Mouse (Mus musculus): ENCODE data around the gene Nkx6-1. TPM values are rescaled to one million over a fixed set of nuclear protein-coding genes. Genes with fewer than 3 reads are reported as not detected.

Nkx6-1 gene
- polyA plus RNA-seq, 1 experiment from 2014 or later: 9.3 TPM

DNA sequence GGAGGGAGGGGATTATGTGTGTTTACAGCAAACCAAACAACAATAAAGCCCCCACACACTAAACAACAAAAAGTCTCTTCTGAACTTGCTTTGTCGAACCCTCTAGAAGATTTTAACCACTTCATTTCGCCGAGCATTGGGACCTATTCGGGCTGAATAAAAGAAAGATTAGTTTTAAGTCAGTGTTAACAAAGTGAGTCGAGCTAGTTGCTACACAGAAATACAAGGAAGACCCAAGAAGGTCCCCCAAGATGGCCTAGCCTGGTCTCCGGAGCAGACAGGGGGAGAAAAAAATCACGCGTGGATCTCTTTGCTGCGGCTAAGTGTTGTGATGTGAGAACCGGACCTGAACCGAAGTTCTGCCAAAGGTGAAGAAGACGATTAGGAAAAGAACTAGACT is 3.7 kb upstream of the Nkx6-1 start:
- Histone ChIP-seq H3K4me2 (no peak overlapping the region), H3K36me3 (ENCODE audit: control insufficient read depth, insufficient read depth, low read length) (no peaks in the 10 kb centered on the region), H3K27me3 (ENCODE audit: control insufficient read depth, insufficient read depth, low read length) (peaks cover 61% of the 10 kb centered on the region), H3K27ac (ENCODE audit: low read depth, low read length) (no peak overlapping the region), H3K9me3 (ENCODE audit: control insufficient read depth, low read length) (no peaks in the 10 kb centered on the region), H3K4me3 (ENCODE audit: low read depth, low read length) (no peak overlapping the region), H3K4me1 (ENCODE audit: control insufficient read depth, insufficient read depth, low read length) (peaks cover 18% of the 10 kb centered on the region), H3K9ac (ENCODE audit: low read length) (no peak overlapping the region)
- ATAC-seq (ENCODE audit: low FRiP score): no peak
- DNase-seq (ENCODE audit: low spot score, missing footprints): peak; percentile 91
- WGBS: 1% methylated on average over 12 of the region's 12 CpGs

GRCm38 (mm10) chr5:101668028-101668427 is 3.2 kb upstream of the Nkx6-1 start:
- Histone ChIP-seq H3K36me3 (ENCODE audit: control insufficient read depth, insufficient read depth, low read length) (no peaks in the 10 kb centered on the region), H3K4me1 (ENCODE audit: control insufficient read depth, insufficient read depth, low read length) (peaks cover 21% of the 10 kb centered on the region), H3K4me2 (peak overlapping the region; percentile 15; the same call in 1 of the 2 replicates), H3K9me3 (ENCODE audit: control insufficient read depth, low read length) (no peaks in the 10 kb centered on the region), H3K27ac (ENCODE audit: low read depth, low read length) (no peak overlapping the region), H3K27me3 (ENCODE audit: control insufficient read depth, insufficient read depth, low read length) (peaks cover 66% of the 10 kb centered on the region), H3K9ac (ENCODE audit: low read length) (no peak overlapping the region), H3K4me3 (ENCODE audit: low read depth, low read length) (no peak overlapping the region)
- ATAC-seq (ENCODE audit: low FRiP score): no peak
- DNase-seq (ENCODE audit: low spot score, missing footprints): peak; percentile 90
- 2% methylated on average over 15 of the region's 15 CpGs for WGBS

DNA sequence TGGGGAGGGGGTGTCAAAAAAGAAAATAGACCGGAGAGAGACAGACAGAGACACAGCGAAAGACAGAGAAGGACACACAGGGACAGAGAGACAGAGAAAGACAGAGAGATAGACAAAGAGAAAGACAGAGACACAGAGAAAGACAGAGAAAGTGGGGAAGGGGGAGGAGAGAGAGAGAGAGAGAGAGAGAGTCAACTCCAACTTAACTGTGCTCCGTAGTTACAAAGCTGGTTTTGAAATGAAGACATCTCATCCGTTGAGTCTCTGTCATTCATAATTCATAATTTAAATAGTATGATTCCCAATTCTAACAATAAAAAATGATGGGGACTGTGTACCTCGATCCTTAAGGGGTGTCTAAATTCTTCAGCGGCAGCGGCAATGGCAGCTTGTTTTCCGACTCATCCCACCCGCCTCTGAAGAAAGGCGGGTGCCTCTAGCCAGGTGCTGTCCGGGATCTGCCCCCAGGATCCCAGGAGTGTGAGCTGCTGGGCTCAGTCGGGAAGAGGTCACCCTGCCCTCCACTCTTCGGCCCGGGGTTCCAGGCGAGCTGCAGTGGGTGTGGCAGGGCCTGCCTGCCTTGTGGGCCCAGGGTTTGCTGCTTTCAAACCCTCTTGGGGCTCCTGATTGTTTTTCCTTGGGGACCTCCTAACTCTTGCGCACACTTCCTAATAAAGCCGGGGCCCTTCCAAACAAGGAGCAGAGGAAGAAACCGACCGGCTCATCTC is 2.6 kb upstream of the Nkx6-1 start:
- H3K27me3 ChIP-seq (ENCODE audit: control insufficient read depth, insufficient read depth, low read length): peaks cover 72% of the 10 kb centered on the region
- under 1% methylated on average over 19 of the region's 19 CpGs for WGBS
- peak overlapping the region; percentile 15; the same call in 1 of the 2 replicates for H3K4me2 ChIP-seq
- peak; percentile 93 for DNase-seq (ENCODE audit: low spot score, missing footprints)
- H3K36me3 ChIP-seq (ENCODE audit: control insufficient read depth, insufficient read depth, low read length): no peaks in the 10 kb centered on the region
- H3K27ac ChIP-seq (ENCODE audit: low read depth, low read length): no peak overlapping the region
- no peaks in the 10 kb centered on the region for H3K9me3 ChIP-seq (ENCODE audit: control insufficient read depth, low read length)
- H3K4me1 ChIP-seq (ENCODE audit: control insufficient read depth, insufficient read depth, low read length): peaks cover 21% of the 10 kb centered on the region
- no peak overlapping the region for H3K4me3 ChIP-seq (ENCODE audit: low read depth, low read length)
- ATAC-seq (ENCODE audit: low FRiP score): no peak
- H3K9ac ChIP-seq (ENCODE audit: low read length): no peak overlapping the region

DNA sequence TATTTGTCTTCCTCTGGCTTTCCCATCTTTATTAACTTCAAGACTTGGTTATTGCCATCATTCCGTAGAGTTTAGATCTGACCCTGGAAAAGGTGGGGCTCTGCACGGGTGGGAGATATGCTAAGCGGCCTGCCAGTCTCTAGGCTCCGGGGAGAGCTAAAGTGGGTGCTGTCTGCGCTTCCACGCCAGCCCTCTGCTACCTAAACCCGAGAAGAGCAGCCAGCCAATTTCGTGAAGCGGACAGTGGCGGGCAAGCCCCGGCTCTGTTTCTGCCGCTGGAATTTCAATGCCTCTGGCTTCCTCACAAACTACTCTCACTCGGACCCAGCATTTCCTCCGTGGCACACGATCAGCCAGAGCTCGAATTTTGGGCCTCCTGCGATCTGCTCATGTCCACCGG is 1.9 kb upstream of the Nkx6-1 start:
- whole genome bisulfite sequencing: 1% methylated on average over 18 of the region's 18 CpGs
- no peak overlapping the region for H3K4me3 ChIP-seq (ENCODE audit: low read depth, low read length)
- no peak for ATAC-seq (ENCODE audit: low FRiP score)

GRCm38 (mm10) chr5:101666091-101666490 is 1.3 kb upstream of the Nkx6-1 start:
- DNase-seq (ENCODE audit: low spot score, missing footprints) (peak; percentile 92), ATAC-seq (ENCODE audit: low FRiP score) (no peak)
- Histone ChIP-seq H3K27me3 (ENCODE audit: control insufficient read depth, insufficient read depth, low read length) (peaks cover 81% of the 10 kb centered on the region), H3K4me2 (peak overlapping the region; percentile 56; the same call in 1 of the 2 replicates), H3K9ac (ENCODE audit: low read length) (no peak overlapping the region), H3K9me3 (ENCODE audit: control insufficient read depth, low read length) (no peaks in the 10 kb centered on the region), H3K4me1 (ENCODE audit: control insufficient read depth, insufficient read depth, low read length) (peaks cover 21% of the 10 kb centered on the region), H3K36me3 (ENCODE audit: control insufficient read depth, insufficient read depth, low read length) (no peaks in the 10 kb centered on the region), H3K27ac (ENCODE audit: low read depth, low read length) (no peak overlapping the region), H3K4me3 (ENCODE audit: low read depth, low read length) (no peak overlapping the region)
- WGBS: under 1% methylated on average over 9 of the region's 9 CpGs

More for the DNA sequence above, 1.9 kb upstream of the Nkx6-1 start:
- DNase-seq (ENCODE audit: low spot score, missing footprints): peak; percentile 96
- Histone ChIP-seq H3K27me3 (ENCODE audit: control insufficient read depth, insufficient read depth, low read length) (peaks cover 79% of the 10 kb centered on the region), H3K27ac (ENCODE audit: low read depth, low read length) (no peak overlapping the region), H3K4me2 (peak overlapping the region; percentile 26), H3K36me3 (ENCODE audit: control insufficient read depth, insufficient read depth, low read length) (no peaks in the 10 kb centered on the region), H3K4me1 (ENCODE audit: control insufficient read depth, insufficient read depth, low read length) (peaks cover 21% of the 10 kb centered on the region), H3K9me3 (ENCODE audit: control insufficient read depth, low read length) (no peaks in the 10 kb centered on the region), H3K9ac (ENCODE audit: low read length) (no peak overlapping the region)

- peak overlapping the region; percentile 75 for H3K27ac ChIP-seq (ENCODE audit: low read depth, low read length)
- peak; percentile 17 for ATAC-seq (ENCODE audit: low FRiP score)
- WGBS: under 1% methylated on average over 64 of the region's 64 CpGs
Observed at GRCm38 (mm10) chr5:101664423-101664921, 324 bp downstream of the Nkx6-1 start.

DNA sequence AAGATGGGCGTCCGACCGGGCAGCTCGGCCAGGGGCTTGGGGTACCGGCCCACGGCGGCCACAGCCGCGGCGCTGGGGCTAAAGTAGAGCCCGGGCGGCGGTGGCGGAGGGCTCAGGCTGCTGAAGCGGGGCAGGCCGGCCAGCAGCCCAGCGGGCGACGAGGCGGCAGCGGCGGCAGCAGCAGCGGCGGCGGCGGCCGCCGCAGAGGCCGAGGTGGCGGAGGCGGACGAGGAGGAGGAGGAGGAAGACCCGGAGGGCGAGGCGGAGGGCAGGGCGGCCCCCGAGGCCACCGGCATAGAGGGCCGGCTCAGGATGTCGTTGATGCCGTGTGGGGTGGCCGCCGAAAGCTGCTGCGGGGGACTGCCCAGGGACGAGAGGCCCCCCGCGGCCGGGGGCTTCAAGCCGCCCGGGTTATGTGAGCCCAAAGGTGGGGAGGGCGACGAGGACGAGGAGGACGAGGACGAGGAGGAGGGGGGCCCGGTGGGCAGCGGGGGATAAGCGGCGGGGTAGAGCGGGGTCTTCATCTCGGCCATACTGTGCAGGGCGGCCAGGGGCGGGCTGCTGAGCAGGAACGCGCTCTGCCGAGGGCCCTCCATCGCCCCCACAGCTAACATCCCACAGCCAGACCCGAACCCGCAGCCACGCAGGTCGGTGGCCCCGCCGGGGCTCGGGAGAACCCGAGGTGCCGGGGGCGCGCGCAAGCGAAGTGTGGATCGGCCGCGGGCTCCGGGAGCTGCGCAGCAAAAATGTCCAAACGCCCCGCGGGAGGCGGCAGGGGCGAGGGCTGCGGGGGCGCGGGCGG is 974 bp downstream of the Nkx6-1 start:
- H3K36me3 ChIP-seq (ENCODE audit: control insufficient read depth, insufficient read depth, low read length): no peaks in the 10 kb centered on the region
- H3K27me3 ChIP-seq (ENCODE audit: control insufficient read depth, insufficient read depth, low read length): peaks cover 92% of the 10 kb centered on the region
- peaks cover 30% of the 10 kb centered on the region for H3K4me1 ChIP-seq (ENCODE audit: control insufficient read depth, insufficient read depth, low read length)
- H3K4me2 ChIP-seq: peak overlapping the region; percentile 56
- under 1% methylated on average over 70 of the region's 94 CpGs for WGBS
- DNase-seq (ENCODE audit: low spot score, missing footprints) (peak; percentile 92), ATAC-seq (ENCODE audit: low FRiP score) (0 out of 2 replicates have a peak, but pooled peaks have one; percentile 10)
- peak overlapping the region; percentile 75 for H3K27ac ChIP-seq (ENCODE audit: low read depth, low read length)
- H3K9me3 ChIP-seq (ENCODE audit: control insufficient read depth, low read length): no peaks in the 10 kb centered on the region
- peak overlapping the region; percentile 72 for H3K9ac ChIP-seq (ENCODE audit: low read length)
- peak overlapping the region; percentile 53 for H3K4me3 ChIP-seq (ENCODE audit: low read depth, low read length)

More at GRCm38 (mm10) chr5:101664423-101664921, 324 bp downstream of the Nkx6-1 start:
- Histone ChIP-seq H3K4me1 (ENCODE audit: control insufficient read depth, insufficient read depth, low read length) (peaks cover 24% of the 10 kb centered on the region), H3K36me3 (ENCODE audit: control insufficient read depth, insufficient read depth, low read length) (no peaks in the 10 kb centered on the region), H3K4me3 (ENCODE audit: low read depth, low read length) (peak overlapping the region; percentile 53), H3K9ac (ENCODE audit: low read length) (peak overlapping the region; percentile 72), H3K27me3 (ENCODE audit: control insufficient read depth, insufficient read depth, low read length) (peaks cover 91% of the 10 kb centered on the region), H3K9me3 (ENCODE audit: control insufficient read depth, low read length) (no peaks in the 10 kb centered on the region), H3K4me2 (peak overlapping the region; percentile 56)
- peak; percentile 95 for DNase-seq (ENCODE audit: low spot score, missing footprints)

DNA sequence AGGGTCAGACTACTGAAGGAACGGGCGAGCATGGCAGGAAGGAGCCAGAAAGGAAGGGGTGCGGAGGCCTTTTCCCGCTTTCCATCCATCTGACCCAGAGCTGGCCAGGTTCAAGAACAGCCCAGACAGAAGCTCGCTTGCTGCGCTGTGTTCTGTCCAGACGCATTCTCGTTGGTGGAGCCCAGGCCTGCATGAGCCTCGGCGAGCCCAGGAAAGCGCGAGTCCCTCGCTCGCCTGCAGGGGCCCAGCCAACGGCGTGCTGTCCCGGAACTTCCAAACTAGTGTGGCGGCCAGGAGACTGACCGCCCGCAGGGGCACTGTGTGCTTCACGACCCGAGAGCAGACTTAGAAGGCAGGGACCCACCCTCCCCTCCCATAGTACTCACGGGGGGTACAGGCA is 1.6 kb downstream of the Nkx6-1 start:
- DNase-seq (ENCODE audit: low spot score, missing footprints): peak; percentile 98
- peaks cover 91% of the 10 kb centered on the region for H3K27me3 ChIP-seq (ENCODE audit: control insufficient read depth, insufficient read depth, low read length)
- peak; percentile 28 for ATAC-seq (ENCODE audit: low FRiP score)
- H3K9ac ChIP-seq (ENCODE audit: low read length): peak overlapping the region; percentile 72
- H3K36me3 ChIP-seq (ENCODE audit: control insufficient read depth, insufficient read depth, low read length): no peaks in the 10 kb centered on the region
- peak overlapping the region; percentile 44 for H3K27ac ChIP-seq (ENCODE audit: low read depth, low read length)
- H3K9me3 ChIP-seq (ENCODE audit: control insufficient read depth, low read length): no peaks in the 10 kb centered on the region
- under 1% methylated on average over 23 of the region's 23 CpGs for WGBS
- peak overlapping the region; percentile 53 for H3K4me3 ChIP-seq (ENCODE audit: low read depth, low read length)
- H3K4me1 ChIP-seq (ENCODE audit: control insufficient read depth, insufficient read depth, low read length): peaks cover 31% of the 10 kb centered on the region
- peak overlapping the region; percentile 56 for H3K4me2 ChIP-seq

Measured in midbrain, embryonic 11.5 days (tissue).